Mouse (Mus musculus): Measurements from ENCODE around the gene Snrpd3.
"Not testable (repeated sequence)": the region's sequence is repeated elsewhere in the genome, so short reads cannot be mapped to it uniquely, and the experiment has no call there.

Gene Snrpd3

DNA sequence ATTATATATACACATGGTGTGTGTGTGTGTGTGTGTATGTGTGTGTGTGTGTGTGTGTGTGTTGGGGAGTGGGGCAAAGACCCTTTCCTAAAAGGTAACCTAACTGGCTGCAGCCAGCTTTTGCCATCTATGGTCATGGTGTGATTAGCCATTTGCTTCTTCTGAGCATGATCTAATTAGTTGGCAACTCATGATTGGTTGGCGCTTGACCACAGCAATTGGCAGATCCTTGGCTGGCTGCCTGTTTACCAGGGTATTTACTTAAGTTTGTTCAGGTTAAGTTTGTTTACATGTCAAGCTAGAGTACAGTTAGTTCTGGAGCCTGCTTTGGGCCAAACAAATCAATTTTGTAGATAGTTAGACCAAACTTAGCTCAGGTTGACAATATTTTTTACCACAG is 15.7 kb upstream of the Snrpd3 start:
- no peak for DNase-seq (ENCODE audit: low spot score in 2 of 2)

DNA sequence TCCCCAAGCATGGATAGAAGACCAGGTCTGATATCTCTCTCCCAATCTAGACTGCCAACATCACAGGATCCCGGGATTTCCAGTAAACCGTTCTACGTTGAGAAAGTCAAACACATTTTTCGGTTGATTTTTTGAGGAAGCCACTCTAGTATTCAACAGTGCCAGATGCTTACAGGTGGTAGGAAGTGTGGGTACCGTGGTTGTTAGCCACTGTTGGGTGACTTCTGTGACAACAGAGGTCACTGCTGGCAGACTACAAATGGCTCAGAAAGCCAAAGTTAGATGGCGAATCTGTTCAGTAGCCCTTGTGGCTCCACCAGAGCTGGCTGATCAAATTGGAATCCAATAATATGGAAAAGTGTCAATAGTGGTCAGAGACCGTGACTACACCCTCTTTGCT is 13.7 kb upstream of the Snrpd3 start:
- no peak for DNase-seq (ENCODE audit: low spot score in 2 of 2)

DNA sequence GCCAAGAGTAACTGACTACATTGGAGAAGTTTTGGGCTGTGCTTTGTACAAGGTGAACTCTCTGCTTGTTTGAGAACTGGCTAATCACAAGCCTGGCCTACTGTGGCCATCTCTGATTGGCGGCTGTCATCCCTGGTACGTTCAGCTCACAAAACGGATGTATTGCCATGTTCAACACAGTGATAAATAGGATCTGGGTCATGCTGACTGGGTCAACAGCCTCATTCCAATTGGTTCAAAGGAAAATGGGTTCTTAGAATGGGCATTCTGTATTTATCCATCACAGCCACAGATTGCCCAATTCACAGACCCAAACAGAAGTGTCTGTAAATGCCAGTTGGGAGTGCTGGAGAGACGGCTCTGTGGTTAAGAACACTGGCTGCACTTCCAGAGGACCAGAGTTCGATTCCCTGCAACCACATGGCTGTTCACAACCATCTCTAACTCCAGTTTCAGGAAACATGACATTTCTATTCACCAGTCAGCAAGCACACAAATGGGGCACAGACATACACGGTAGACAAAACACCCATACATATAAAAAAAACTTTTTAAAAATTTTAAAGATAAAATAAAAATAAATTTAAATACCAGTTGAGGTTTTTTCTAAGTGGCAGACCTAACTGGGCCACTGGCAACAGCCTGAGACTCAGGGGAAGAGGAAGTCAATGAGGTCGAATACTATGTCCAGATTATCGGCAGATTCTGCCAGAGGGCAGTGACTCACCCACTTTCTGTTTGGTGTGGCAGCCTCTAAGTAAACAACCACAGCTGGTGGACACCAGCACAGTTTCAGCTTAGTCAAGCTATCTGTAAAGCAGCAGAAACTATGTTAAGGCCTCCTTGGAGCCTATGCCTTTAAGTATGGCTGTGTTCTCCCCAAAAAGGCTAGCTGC is 12.9 kb upstream of the Snrpd3 start:
- no peak for DNase-seq (ENCODE audit: low spot score in 2 of 2)

DNA sequence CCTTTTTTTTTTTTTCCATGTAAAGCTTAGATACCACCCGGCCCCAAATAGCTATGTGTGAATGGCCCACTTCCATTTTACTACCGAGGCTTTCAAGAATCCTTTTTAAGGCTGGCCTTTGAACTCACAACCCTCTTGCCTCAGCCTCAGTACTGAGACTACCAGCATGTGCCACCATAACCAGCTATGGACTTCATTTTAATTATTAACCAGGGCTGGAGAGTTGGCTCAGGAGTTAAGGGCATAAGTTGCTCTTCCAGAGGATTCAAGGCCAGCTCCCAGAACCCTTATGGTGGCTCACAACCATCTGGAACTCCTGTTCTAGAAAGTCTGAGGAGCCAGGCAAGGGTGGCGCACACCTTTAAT is 12.2 kb upstream of the Snrpd3 start:
- DNase-seq (ENCODE audit: low spot score in 2 of 2): no peak

DNA sequence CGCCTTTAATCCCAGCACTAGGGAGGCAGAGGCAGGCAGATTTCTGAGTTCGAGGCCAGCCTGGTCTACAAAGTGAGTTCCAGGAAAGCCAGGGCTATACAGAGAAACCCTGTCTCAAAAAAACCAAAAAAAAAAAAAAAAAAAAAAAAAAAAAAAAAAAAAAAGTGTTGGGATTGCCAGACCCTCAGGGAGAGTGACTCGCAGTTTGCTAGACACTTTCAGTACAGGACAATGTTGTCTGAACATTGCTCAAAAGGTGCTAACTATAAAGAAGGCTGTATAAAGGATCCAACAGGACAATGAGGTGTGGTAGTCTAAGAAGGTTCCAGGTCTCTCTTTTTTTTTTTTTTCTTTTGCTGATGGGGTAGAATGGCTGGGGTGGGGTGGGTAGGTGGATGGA is 11.4 kb upstream of the Snrpd3 start:
- not testable (repeated sequence) for DNase-seq (ENCODE audit: low spot score in 2 of 2)

DNA sequence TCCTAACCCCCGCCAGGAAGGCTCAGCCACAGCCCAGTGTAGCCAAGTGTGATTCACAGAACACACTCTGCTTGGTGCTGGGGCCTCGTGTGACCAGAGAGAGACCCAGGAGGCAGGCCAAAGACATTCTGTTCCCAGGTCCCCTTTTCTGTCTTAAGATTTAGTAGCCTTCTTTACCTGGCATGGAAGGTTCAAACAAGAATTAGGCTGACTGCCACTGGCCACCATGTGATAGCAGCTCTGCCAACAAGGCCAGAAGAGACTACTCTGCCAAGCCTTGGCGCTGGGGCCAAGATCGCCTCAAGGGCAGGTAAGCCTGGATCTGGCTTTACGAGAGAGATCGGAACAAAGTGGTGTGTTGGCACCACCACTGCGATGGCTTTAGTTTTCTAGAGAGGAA is 6.9 kb upstream of the Snrpd3 start:
- no peak for DNase-seq (ENCODE audit: low spot score in 2 of 2)

DNA sequence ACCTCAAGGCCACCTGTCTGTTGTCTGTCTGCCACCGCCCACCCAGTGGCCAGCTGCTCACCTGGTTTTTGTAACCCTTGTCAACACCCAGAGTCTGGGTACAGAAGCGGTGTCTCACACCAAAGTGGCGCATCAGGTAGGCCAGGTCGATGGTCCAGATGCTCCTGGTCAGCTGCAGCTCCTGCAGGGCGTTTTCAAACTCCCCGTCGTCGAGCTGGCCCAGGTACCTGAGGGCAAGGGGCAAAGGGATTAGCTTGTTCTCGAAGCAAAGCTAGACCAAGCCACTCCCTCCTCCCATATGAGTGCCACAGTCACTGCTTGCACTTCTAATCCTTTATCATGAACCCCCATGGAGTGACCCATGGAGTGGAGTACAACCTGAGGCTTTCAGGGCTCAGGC is 6.3 kb upstream of the Snrpd3 start:
- DNase-seq (ENCODE audit: low spot score in 2 of 2): no peak

DNA sequence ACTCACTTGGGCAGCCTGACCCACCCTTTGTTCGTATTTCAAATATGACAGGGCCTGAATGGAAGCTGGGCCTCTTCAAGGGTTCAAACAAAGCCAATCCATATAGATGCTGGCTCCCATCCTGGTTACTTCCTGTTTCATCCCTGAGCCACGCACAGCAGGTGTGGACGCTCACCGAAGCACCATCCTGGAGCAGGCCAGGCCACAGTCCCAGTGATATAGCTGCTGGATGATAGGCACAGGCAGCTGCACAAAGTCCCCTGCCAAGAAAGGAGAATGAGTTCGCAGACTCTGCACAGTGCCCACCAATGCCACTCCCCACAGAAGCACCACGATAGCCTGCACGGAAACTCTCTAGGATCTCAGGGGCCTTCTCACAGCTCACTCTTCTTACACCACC is 5.5 kb upstream of the Snrpd3 start:
- DNase-seq (ENCODE audit: low spot score in 2 of 2): no peak

DNA sequence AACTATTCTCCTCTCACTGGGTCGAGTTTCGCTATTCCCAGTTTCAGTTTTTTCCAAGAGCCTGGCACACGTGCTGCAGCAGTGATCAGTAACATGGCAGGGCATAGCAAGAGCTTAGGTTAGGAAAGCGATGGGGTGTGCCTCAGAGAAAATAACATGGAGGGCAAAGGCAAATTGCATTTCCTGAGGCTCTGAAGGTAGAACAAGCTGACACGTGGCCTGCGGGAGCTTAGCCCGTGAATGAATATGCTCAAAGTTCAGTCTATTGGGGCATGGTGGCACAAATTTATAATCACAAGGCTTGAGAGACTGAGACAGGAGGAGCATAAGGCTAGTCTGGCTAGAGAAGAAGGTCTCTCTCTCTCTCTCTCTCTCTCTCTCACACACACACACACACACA is 4.6 kb upstream of the Snrpd3 start:
- DNase-seq (ENCODE audit: low spot score in 2 of 2): no peak

DNA sequence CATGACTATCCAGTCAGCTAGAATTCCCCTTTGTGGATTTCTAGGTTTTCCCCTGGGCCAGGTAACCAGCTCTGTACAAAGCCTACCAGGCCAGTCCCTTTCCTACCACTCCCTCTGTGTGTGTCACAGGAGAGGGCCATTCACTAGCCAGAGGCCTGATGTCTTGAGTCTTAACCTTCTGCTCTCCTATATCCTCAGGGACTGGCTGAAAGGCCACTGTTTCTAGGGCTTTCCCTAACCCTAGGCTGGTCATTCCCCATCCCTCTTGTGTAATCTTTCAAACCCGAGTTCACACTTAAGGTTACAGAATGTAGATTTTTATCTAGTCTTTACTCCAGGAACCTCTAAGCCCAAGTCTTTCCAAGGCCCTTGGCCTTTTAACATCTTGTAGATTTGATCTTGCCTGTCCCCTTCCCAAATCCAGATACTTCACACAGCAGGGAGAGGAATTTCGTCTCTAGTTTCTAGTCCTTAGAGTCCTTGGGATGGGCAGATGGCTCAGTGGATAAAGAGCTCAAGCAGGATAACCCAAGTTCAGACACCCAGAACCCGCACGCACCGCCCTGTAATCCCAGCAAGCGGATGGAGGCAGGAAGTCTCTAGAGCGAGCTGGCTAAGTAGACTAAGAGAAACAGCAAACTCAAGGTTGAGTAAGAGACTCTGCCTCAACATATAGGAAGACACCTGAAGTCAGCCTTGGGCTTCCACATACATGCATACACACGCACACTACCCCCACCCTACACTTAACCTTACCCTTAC is 3.9 kb upstream of the Snrpd3 start:
- DNase-seq (ENCODE audit: low spot score in 2 of 2): no peak

DNA sequence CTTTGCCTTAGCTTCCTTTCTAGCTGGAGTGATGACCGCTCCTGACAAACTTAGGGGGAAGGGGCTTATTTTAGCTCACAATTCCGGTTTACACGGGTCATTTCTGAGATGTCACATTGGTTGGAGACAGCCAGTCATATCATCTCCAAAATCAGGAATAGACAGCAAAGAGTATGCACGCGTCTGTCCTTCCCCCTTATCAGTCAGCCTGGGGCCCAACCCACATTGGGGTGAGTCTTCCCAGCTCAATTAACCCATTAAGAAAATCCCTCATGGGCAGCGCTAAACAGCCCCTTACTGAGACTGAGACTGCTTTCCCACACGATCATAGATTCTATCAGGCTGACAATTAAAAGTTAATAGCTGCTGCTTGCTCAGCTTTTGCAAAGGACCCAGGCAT is 3.0 kb upstream of the Snrpd3 start:
- DNase-seq (ENCODE audit: low spot score in 2 of 2): no peak

DNA sequence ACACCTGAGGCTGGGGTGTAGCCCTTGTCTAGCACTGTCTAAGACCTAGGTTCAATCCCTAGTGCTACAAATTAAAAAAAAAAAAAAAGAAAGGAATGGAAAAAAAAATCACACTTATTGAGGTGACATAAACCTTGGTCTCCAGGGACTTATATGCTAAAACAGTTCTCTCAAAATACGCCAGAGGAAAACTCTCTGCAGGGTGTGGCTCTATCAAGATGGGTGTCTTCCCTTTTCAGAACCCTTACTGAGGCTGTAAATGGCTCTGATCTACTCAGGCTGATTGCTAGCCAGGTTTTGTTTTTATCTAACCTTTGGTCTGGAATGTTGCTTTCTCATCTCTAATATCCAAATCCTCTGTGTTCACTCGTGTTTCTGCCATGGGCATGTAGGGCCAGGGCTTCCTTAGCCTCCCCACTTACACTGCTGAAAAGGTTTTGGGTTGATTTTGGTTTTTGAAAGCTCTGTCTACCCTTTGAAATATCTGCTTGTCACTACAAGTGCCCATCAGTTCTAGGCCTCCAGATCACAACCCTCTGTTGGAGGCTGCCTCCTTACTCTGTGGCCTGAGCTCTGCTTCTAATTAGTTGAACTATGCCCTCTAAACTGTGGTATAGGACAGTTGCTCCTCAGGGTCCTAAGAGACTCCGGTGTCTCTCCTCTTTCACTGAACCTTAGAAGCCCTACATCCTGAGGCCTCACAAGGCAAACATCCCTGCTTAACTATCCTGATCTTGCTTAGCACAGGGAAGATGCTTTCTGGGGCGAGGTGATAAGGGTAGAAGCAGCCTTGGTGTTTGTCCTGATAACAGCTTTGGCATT is 1.9 kb upstream of the Snrpd3 start:
- DNase-seq (ENCODE audit: low spot score in 2 of 2): no peak

DNA sequence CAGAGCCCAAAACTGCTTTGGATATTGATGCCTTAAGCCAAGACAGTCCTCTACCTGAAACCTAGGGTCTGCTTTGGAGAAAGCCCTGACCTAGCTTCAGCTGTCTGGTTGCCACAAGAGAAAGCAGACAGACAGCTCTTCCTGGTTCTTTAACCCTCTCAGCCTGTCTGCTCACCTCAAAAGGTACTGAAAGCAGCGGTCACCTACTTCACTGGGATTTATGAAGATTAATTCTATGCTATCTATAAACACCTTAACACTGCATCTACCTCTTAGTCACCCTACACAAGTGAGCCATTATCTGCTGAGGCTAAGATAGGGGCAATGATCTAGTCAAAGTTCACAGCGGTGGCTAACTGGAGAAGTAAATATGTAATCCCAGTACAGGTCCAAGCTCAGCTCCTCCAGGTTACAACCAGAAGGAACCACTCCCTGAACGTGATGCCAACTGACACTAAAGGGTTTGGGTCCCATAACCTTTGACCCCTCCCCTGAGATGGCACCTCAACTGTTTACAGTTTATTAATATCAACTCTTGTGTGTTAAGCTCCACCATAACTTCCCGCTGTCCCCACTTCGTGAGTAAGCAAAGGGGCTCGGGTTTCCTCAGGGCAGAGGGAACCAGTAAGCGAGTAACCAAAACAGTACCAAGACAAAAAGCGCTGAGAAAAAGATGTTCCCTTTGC is 1.2 kb upstream of the Snrpd3 start:
- no peak for DNase-seq (ENCODE audit: low spot score in 2 of 2)

DNA sequence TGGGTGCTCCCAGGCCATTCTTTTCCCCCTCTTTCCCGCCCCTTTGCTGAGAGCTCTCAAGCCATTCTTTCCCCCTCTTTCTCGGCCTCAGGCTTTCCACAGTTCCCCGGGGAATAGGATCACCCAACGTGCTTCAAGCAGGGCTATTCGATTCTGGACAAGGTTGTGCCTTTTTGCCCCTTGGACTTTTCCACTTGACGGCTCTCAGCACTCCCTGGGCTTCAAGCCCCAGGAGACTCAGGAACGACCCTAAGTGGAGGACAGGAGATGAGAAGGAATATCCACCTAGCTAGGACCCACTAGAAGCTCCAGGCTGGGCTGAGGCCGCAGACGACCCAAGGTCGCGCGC is 653 bp upstream of the Snrpd3 start:
- DNase-seq (ENCODE audit: low spot score in 2 of 2): no peak

DNA sequence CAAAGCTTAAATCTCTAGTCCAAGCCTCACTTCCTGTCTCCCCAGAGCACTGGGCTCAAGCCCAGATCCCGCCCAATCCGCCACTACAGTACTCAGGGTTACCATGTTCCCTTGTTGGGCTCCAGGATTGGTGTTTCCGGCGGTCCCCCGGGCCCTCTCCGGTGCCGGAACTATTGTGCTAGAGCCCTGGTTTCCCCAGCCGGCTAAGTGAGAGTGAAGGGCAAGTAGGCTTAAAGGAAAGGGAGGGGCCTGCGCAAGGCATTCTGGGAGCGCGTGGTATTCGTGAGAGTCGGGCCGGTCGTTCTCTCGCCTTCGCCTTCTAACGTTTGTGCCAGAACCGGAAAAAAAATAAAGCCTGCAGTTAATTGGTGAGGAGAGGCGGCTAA is 400 bp downstream of the Snrpd3 start, which contains the start of gene Gucd1:
Gucd1 (minus strand) TSS at position 215 of the 386 bp plus-strand sequence.
- DNase-seq (ENCODE audit: low spot score in 2 of 2): peak; percentile 93 to 97

DNA sequence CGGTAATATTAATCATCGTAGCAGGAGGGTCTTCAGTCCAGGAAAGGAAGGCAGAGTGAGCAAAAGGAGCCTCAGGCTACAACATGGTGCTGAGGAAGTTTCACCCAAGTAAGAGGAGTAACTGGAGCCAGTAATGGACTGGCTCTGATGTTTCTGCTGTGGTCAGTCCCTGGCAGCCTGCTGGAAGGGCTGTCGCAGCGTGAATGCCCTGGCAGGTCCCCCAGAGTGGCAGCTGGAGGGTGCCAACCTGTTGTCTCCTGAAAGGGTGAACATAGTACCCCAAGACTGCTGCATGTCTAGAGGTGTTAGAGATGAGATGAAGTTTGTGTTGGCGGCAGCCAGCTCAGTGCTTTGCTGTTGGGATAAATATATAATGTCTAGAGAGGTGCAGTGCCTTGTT is 3.2 kb downstream of the Snrpd3 start:
- no peak for DNase-seq (ENCODE audit: low spot score in 2 of 2)

DNA sequence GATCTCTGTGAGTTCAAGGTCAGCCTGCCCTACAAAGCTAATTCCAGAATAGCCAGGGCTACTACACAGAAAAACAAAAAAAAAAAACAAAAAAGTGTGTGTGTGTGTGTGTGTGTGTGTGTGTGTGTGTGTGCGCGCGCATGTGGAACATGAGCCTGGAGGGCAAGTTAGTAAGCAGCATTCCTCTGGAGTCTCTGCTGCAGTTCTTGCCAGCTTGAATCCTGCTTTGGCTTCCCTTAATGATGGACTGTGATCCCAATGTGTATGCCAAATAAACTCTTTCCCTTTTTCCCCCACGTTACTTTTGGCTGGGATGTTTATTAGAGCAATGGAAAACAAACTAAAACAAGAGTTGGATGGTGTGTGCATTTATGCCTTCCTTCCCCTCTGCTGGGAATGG is 4.3 kb downstream of the Snrpd3 start:
- DNase-seq (ENCODE audit: low spot score in 2 of 2): no peak

DNA sequence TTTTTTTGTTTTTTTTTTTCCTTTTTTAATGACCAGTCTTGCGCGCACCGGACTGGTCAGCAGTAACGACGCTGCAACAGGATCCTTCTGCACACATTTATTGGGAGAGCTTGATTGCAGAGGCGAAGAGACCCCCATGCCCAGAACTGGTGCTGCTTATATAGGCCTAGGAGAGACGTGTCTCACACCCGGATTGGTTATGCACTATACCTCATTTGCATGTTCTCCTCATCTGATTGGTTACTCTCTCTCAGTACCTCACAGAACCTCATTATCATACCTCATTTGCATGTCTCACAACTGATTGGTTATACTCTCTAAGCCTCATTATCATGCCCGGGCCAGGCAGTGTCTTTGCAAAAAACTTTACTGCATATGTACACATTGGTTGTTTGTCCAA is 8.1 kb downstream of the Snrpd3 start:
- not testable (repeated sequence) for DNase-seq (ENCODE audit: low spot score in 2 of 2)

DNA sequence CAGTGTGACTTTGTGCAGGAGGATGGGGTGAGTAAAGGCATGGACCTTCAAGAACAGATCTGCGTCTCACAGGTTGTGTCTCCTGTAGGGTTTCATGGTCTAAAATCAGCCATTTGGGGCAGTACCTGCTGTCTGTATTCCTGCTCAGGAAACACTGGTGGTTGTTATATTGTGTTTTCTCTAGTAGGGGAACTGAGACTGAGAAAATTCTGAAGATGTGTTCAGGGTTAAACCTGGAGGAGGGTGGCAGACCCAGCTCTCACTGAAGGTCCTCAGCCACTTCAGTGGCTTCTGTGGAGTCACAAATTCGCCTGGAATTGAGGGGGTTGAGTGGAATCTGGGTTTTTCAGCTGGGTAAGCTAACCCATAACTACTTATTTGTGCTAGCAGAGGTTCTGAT is 13.0 kb downstream of the Snrpd3 start:
- DNase-seq (ENCODE audit: low spot score in 2 of 2): no peak

DNA sequence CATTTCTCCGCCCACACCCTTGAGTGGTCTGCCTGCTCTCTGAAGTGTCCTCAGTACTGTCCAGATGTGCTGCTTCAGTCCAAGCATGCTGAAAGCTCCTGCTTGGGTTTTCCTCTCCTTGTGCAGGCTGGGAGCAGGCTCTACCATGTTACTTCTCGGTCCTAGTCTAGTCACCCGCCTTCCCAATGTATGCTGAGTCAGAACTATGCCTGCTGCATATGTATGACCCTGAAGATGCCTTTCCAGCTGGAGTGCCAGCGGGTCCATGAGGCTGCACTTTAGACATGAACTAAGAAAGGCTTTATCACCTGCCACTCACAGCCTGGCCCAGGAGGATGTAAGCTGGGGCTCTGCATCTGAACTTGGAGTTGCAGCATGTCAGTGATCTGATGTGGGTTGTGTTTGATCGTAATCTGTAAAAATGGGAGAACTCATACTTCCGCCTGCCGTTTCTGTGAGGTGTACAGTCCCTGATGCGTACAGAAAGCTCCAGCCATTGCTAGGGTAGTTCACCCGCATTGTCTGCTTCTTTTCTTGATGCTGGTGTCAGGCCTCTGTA is 14.3 kb downstream of the Snrpd3 start:
- no peak for DNase-seq (ENCODE audit: low spot score in 2 of 2)

DNA sequence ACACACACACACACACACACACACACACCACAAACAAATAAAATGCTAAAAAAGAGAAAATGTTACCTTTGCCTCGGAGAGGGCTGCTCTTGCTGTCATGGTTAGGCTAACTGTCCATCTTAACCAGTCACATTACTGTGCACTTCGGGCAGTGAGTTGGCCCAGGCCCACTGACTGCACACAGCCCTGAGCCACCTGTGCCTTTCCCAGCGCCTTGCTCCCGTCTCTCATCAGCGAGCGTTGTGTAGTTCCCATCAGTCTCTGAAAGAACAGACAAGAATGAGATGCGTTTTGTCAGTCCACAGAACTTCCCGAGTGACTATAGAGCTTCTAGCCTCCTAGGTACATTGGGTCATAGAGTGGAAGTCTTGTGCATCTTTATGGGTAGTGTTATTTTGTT is 16.9 kb downstream of the Snrpd3 start:
- DNase-seq (ENCODE audit: low spot score in 2 of 2): no peak

DNA sequence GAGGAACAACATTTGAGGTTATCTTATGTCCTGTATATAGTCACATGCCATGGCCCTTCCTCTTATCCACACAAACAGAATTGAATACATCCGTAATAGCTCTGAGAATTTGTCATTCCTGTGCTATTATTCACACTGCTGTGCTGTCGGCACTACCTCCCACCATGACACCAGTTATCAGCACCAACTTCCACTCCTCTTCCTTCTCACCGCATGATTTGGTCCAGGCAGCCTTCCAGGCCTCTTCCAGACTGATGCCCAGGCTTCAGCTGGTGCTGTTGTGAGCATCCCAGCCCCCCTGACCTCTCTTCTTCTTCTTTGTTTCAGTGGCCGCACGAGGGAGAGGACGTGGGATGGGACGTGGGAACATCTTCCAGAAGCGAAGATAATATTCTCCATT is 17.6 kb downstream of the Snrpd3 start:
- peak in 1 of 2 experiments; percentile 57 for DNase-seq (ENCODE audit: low spot score in 2 of 2)

Measured in cerebellum, postnatal 4 days (tissue).